Mouse (Mus musculus) A20 (cell line): ENCODE measurements around the gene Rtp3.

Source experiments
- DNase-seq: peaks from one replicate; pipeline ENCODE4 v3.0.0-alpha.2; 2011; ENCODE audit warnings: low read depth, low spot score

Rtp3 gene

GRCm38 (mm10) chr9:110945926-110946325 is 44.5 kb downstream of the Rtp3 start, which contains the start of gene Tdgf1:
Tdgf1 (minus strand) TSS chr9:110946158.
- no peak for DNase-seq

- no peak for DNase-seq
Measured at GRCm38 (mm10) chr9:110945343-110945742, 45.0 kb downstream of the Rtp3 start.

GRCm38 (mm10) chr9:110944265-110944664 is 46.1 kb downstream of the Rtp3 start:
- peak; percentile 38 for DNase-seq

- DNase-seq = no peak
Measured at GRCm38 (mm10) chr9:110937506-110938490, 52.6 kb downstream of the Rtp3 start.

- DNase-seq = no peak
Measured at GRCm38 (mm10) chr9:110935941-110936340, 54.4 kb downstream of the Rtp3 start.
